Mouse (Mus musculus) cerebellum, adult 2 months (tissue): ENCODE measurements around the gene Reep3.

Source experiments
- CTCF ChIP-seq: fragments of 200-500 bp; IDR thresholded peaks from 2 replicates; pipeline ENCODE4 v1.5.1; 2011; ENCODE audit warnings: low read depth, mild to moderate bottlenecking, control low read depth, low read length, moderate library complexity, borderline replicate concordance; ENCODE audit not compliant: insufficient read depth
- POLR2A ChIP-seq: fragments of 200-500 bp; IDR thresholded peaks from 2 replicates; pipeline ENCODE4 v1.6.1; 2011; ENCODE audit warnings: low read length, control low read depth, borderline replicate concordance; ENCODE audit not compliant: insufficient read depth

DNA sequence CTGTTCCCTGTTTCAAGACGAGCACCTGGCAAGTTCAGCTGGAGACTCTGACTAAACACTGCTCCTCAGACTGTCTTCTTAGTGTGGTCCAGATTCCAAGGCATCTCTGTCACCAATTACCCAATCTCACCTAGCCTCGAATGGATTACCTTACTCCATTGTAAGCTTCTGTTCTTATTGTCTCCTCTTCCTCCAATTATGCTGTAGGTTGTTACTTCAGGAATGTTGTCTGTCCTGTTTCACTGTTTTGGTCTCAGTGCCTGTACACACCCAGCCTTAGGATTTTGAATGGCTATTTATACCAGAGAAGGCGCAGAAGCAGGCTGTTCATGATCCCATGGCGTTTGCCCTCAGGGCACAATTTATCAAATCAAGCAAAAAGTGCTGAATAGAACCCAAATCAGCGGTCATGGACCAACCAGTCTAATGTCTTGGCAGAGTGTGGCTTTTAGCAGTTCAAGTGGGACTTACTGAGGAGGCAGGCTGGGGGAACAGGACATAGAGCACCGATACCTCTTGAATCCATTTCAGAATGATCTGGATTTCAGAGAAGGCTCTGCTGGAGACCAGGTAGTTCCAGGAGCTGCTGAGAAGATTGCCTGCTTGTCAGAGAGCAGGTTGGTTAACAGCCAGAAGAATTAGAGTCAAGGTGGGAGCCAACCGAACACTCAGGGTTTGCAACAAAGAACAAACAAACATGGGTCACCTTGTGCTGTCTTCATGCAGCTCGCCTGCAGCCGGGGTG lies 10.4 kb upstream of the Reep3 start:
- TF ChIP-seq POLR2A (no peak), CTCF (no peak)
